Mouse (Mus musculus) embryonic fibroblast, embryonic 13.5 days (primary cell): ENCODE data around the gene Iapp.

Source experiments
- CTCF ChIP-seq: IDR thresholded peaks from 2 replicates; pipeline ENCODE4 v1.5.1; 2011; ENCODE audit warnings: mild to moderate bottlenecking, control low read depth, low read length, moderate library complexity, borderline replicate concordance; ENCODE audit not compliant: insufficient read depth
- POLR2A ChIP-seq: IDR thresholded peaks from 2 replicates; pipeline ENCODE4 v1.6.1; 2011; ENCODE audit warnings: low read depth, mild to moderate bottlenecking, control low read depth, low read length, moderate library complexity

DNA sequence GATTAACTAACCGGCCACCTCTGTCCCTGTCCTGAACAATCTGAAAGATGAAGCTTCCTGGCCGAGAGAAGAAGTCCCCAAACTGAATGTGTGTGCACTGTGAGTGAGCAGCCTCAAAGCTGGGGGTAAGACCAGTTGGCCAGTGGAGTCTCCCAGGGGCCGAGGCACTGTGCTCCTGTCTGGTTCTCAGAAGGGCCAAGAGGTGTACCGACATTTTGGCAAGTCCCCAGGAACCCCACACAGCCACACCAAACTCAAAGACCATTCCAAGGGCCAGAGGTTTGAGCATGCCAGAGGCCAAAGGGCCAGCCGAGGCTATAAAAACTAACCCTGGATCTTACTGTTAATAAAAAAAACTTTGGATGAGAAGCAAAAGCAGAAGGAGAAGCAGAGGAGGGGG lies 16.1 kb downstream of the Iapp start:
- no peak for TF ChIP-seq CTCF
- TF ChIP-seq POLR2A = no peak
